Mouse (Mus musculus) intestine, postnatal 0 days (tissue): ENCODE measurements around the gene Tsc1. TPM values are rescaled to one million over a fixed set of nuclear protein-coding genes. Genes with fewer than 3 reads are reported as not detected.

ENCODE experiments used
- ATAC-seq: fragments of 200-750 bp; cut with Nextera tagmentation; 2 replicates; pipeline ENCODE4 v1.8.0; 2017; ENCODE audit warnings: mild to moderate bottlenecking, moderate TSS enrichment, moderate library complexity
- H3K27ac ChIP-seq: fragments of 300-500 bp; sonication (generic); 2 replicates; pipeline ENCODE4 v1.5.1; 2014; ENCODE audit warnings: mild to moderate bottlenecking, low read depth, low read length, moderate library complexity
- H3K27me3 ChIP-seq: fragments of 300-500 bp; sonication (generic); replicated peaks from 2 replicates; pipeline ENCODE4 v1.6.1; 2014; ENCODE audit warnings: low read length, mixed read lengths; ENCODE audit not compliant: control insufficient read depth, insufficient read depth
- H3K36me3 ChIP-seq: fragments of 300-500 bp; sonication (generic); 2 replicates; pipeline ENCODE4 v1.6.1; 2014; ENCODE audit warnings: mild to moderate bottlenecking, moderate library complexity; ENCODE audit not compliant: control insufficient read depth, insufficient read depth
- H3K4me1 ChIP-seq: fragments of 300-500 bp; sonication (generic); replicated peaks from 2 replicates; pipeline ENCODE4 v1.6.1; 2014; ENCODE audit warnings: antibody characterized with exemption, low read length, mixed read lengths; ENCODE audit not compliant: control insufficient read depth, insufficient read depth
- H3K4me2 ChIP-seq: fragments of 300-500 bp; sonication (generic); replicated peaks from 2 replicates; pipeline ENCODE4 v1.6.1; 2014; ENCODE audit warnings: low read depth, mild to moderate bottlenecking, moderate library complexity
- H3K4me3 ChIP-seq: fragments of 300-500 bp; sonication (generic); 2 replicates; pipeline ENCODE4 v1.5.1; 2014; ENCODE audit warnings: low read depth, low read length
- H3K9ac ChIP-seq: fragments of 300-500 bp; sonication (generic); 2 replicates; pipeline ENCODE4 v1.6.1; 2014; ENCODE audit warnings: mild to moderate bottlenecking, low read depth, low read length
- H3K9me3 ChIP-seq: fragments of 300-500 bp; sonication (generic); 2 replicates; pipeline ENCODE4 v1.6.1; 2016; ENCODE audit warnings: mixed run types; ENCODE audit not compliant: control insufficient read depth
- CTCF ChIP-seq: sonication (generic); IDR thresholded peaks from 2 replicates; pipeline ENCODE4 v1.5.1; 2016; ENCODE audit warnings: low read depth, mild to moderate bottlenecking, control low read depth, antibody characterized with exemption, moderate library complexity
- WGBS: fragments of 180-500 bp; shearing (Covaris S2); extraction: QIAGEN DNeasy Blood & Tissue Kit; methylation state at CpG from one replicate; pipeline ENCODE4 v1.1.7; 2014; 5-methylcytosine and 5-hydroxymethylcytosine counted together
- polyA plus RNA-seq: library from polyadenylated mRNA; unstranded; fragments of >200 nt; fragmentation: Nextera tagmentation; extraction: Ambion mirVana; gene quantifications from 2 replicates; pipeline ENCODE4 v1.2.1, GENCODE M21; 2015

The Tsc1 gene
- polyA plus RNA-seq, 1 experiment from 2014 or later, result 6.5 TPM

DNA sequence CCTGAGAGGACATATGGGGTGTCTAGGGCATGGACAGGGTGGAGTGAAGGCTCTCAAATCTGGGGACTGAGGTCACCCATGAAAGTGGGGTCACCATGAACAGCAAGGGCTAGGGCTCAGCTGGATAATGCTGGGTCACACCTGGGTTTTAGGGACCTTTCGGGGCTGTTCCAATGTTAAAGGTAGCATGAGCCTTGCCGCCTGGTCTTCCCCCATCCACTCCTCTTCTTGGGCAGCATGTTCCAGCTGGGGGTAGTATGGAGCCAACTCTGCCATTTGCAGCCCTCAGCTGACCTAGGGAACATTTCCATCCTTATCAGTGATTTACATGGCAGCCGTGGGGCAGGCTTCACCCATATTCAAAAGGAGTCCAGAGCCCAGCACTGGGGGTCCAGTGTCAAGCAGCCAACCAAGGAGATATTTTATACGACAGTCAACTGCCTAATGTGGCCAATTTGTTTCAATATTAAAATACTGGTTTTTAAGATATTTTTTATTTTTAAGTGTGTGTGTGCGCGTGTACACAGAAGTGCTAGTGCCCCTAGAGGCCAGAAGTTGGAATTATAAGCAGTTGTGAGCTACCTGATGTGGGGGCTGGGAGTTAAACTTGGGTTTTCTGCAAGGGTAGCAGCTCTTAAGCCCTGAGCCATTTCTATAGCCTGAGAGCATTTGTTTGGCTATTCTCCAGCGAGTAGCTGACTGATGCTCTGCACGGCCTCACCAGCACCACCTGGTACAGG is 34.3 kb upstream of the Tsc1 start:
- Histone ChIP-seq H3K4me2 (no peak overlapping the region), H3K27ac (no peak overlapping the region), H3K36me3 (no peaks in the 10 kb centered on the region; the same call in 1 of the 2 replicates), H3K9ac (no peak overlapping the region), H3K4me1 (no peaks in the 10 kb centered on the region), H3K9me3 (no peaks in the 10 kb centered on the region), H3K4me3 (no peak overlapping the region), H3K27me3 (no peaks in the 10 kb centered on the region)
- 63% methylated on average over 8 of the region's 8 CpGs for WGBS
- TF ChIP-seq CTCF, result peak; percentile 54
- ATAC-seq, result no peak

DNA sequence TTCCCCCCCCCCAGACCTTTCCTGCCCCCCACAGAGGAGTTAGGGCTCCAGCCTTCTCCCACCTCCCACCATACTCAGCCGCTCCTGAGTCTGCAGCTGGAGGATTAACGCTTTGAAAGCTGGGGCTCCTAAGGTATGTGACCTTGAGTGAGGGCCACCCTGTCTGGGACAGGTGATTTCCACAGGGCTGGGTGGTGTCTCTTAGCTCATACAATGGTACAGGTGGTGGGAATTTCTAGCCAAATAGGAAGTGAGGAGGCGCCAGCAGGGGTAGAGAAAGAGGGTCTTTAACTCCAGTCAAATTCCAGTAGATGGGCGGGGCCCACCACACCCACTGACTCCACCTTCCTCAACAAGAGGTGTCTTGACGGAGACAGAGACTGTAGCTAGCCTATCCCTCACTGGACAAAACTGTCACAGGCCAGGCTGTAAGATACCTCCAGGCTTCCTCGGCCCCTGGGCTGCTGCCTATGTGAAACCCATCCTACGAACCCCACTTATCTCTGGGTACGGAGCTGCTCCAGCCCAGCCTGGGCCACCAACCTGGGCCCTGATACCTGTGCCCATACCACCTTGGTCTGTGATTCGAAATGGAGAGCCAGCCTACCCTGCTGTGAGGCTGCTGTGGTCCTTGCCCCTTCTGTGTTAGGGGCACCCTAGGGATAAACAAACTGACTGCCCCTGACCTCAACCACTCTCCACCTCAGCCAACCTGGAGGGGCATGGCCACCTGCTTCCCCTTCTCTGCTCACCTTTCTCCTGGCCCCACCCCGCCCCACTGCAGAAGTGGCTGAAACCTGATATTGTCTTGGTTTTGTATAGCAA is 33.5 kb upstream of the Tsc1 start:
- 45% methylated on average over 10 of the region's 10 CpGs for WGBS
- no peak for TF ChIP-seq CTCF
- ATAC-seq, result no peak
- no peak overlapping the region for H3K4me3 ChIP-seq
- no peak overlapping the region for H3K27ac ChIP-seq
- no peak overlapping the region for H3K4me2 ChIP-seq
- no peaks in the 10 kb centered on the region for H3K27me3 ChIP-seq
- no peak overlapping the region for H3K9ac ChIP-seq
- no peaks in the 10 kb centered on the region for H3K4me1 ChIP-seq
- H3K9me3 ChIP-seq, result no peaks in the 10 kb centered on the region
- no peaks in the 10 kb centered on the region; the same call in 1 of the 2 replicates for H3K36me3 ChIP-seq

DNA sequence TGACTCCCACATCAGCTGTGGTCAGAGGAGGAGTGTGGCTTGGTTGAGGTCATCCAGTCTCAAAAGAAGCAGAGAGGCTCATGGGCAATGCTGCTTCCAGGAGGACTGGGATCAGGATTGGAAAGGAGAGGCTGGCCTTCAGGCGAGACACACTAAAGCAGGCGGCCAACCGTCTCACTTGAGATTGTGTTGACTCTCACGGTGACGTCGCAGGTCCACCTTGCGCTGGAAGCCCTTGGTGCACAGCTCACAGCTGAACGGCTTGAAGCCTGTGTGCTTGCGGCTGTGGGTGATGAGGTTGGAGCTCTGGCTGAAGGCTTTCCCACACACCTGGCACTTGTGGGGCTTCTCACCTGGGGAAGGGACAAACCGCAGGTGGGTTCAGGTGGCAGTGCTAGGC is 31.2 kb upstream of the Tsc1 start:
- no peak for ATAC-seq
- H3K27me3 ChIP-seq, result no peaks in the 10 kb centered on the region
- 82% methylated on average over 10 of the region's 10 CpGs for WGBS
- no peaks in the 10 kb centered on the region; the same call in 1 of the 2 replicates for H3K36me3 ChIP-seq
- H3K4me2 ChIP-seq, result no peak overlapping the region
- no peak overlapping the region for H3K4me3 ChIP-seq
- no peaks in the 10 kb centered on the region for H3K4me1 ChIP-seq
- no peak overlapping the region; the same call in 1 of the 2 replicates for H3K9ac ChIP-seq
- no peak for TF ChIP-seq CTCF
- no peak overlapping the region for H3K27ac ChIP-seq
- H3K9me3 ChIP-seq, result no peaks in the 10 kb centered on the region

DNA sequence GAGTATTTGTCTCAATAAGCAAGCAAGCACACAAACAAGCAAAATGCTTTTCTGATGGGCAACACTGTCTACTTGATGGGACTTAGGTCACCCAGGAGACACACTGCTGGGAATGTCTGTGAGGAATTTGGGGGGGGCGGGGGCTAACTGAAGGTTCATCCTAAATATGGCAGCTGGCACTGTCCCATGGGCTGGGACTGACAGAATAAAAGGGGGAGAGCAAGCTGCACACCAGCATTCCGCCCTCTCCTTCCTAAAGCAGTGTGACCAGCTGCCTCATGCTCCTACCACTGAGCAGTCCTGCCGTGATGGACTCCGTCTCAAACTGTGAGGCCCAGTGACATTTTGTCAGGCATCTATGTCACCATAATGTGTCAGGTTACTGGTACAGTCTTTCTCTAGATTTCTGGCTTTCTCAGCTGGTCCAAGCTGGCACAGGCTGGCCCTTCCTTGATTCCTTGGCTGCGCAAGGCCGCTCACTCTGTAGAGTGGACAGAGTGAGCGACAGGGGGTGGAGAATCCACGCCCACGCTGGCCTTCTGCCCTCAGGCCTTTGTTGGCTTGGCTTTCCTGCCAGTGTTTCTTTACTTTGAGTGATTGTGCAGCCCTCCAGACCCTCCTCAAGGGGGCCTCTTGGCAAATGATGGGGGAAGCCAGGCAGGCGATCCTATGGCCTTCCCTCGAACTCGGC is 30.2 kb upstream of the Tsc1 start:
- Histone ChIP-seq H3K4me3 (no peak overlapping the region), H3K9ac (no peak overlapping the region), H3K9me3 (no peaks in the 10 kb centered on the region), H3K4me1 (no peaks in the 10 kb centered on the region), H3K27me3 (no peaks in the 10 kb centered on the region), H3K36me3 (no peaks in the 10 kb centered on the region; the same call in 1 of the 2 replicates), H3K27ac (no peak overlapping the region), H3K4me2 (no peak overlapping the region)
- no peak for TF ChIP-seq CTCF
- no peak for ATAC-seq
- 81% methylated on average over 12 of the region's 12 CpGs for WGBS

DNA sequence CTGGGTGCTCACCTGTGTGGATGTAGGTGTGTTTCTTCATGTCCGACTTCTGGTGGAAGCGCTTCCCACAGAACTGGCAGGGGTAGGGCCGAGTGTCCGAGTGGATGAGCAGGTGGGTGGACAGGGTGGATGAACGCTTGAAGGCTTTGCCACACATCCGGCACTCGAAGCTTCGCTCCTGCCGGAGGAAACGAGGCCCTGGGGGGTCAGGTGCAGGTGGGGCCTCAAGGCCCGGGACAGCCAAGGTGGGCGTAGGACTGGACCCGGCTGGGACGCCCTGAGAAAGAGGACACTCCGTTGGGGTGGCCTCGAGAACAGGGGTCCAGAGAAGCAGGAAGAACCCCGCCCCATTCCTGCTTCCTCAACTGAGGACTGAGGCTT is 29.6 kb upstream of the Tsc1 start:
- Histone ChIP-seq H3K9ac (no peak overlapping the region), H3K4me1 (no peaks in the 10 kb centered on the region), H3K27ac (no peak overlapping the region), H3K4me3 (no peak overlapping the region), H3K4me2 (no peak overlapping the region), H3K36me3 (no peaks in the 10 kb centered on the region; the same call in 1 of the 2 replicates), H3K27me3 (no peaks in the 10 kb centered on the region), H3K9me3 (no peaks in the 10 kb centered on the region)
- TF ChIP-seq CTCF, result no peak
- 73% methylated on average over 17 of the region's 17 CpGs for WGBS
- ATAC-seq, result no peak
